Mouse (Mus musculus) embryonic facial prominence, embryonic 15.5 days (tissue): Measurements from ENCODE around the gene Gdf15. TPM values are rescaled to one million over a fixed set of nuclear protein-coding genes. Genes with fewer than 3 reads are reported as not detected.
A peak's percentile ranks its signal among the peaks of the same experiment; 100 is the strongest.

Experiments
- ATAC-seq: fragments of 200-750 bp; cut with Nextera tagmentation; 2 replicates; pipeline ENCODE4 v1.8.0; 2017; ENCODE audit warnings: low read depth, moderate TSS enrichment; ENCODE audit not compliant: insufficient number of reproducible peaks, low FRiP score, low TSS enrichment
- H3K27ac ChIP-seq: fragments of 300-500 bp; sonication (generic); replicated peaks from 2 replicates; pipeline ENCODE4 v1.5.1; 2015; ENCODE audit warnings: mild to moderate bottlenecking, inconsistent platforms
- H3K27me3 ChIP-seq: fragments of 300-500 bp; sonication (generic); 2 replicates; pipeline ENCODE4 v1.6.1; 2015; ENCODE audit warnings: inconsistent platforms
- H3K36me3 ChIP-seq: fragments of 300-500 bp; sonication (generic); 2 replicates; pipeline ENCODE4 v1.6.1; 2015; ENCODE audit warnings: mild to moderate bottlenecking, inconsistent platforms
- H3K4me1 ChIP-seq: fragments of 300-500 bp; sonication (generic); 2 replicates; pipeline ENCODE4 v1.6.1; 2015; ENCODE audit warnings: inconsistent platforms
- H3K4me2 ChIP-seq: fragments of 300-500 bp; sonication (generic); replicated peaks from 2 replicates; pipeline ENCODE4 v1.6.1; 2015; ENCODE audit warnings: mild to moderate bottlenecking, inconsistent platforms
- H3K4me3 ChIP-seq: fragments of 300-500 bp; sonication (generic); replicated peaks from 2 replicates; pipeline ENCODE4 v1.5.1; 2015; ENCODE audit warnings: mild to moderate bottlenecking, inconsistent platforms
- H3K9ac ChIP-seq: fragments of 300-500 bp; sonication (generic); 2 replicates; pipeline ENCODE4 v1.6.1; 2015; ENCODE audit warnings: inconsistent platforms
- H3K9me3 ChIP-seq: fragments of 300-500 bp; sonication (generic); replicated peaks from 2 replicates; pipeline ENCODE4 v1.6.1; 2016; ENCODE audit warnings: inconsistent platforms
- WGBS: fragments of 180-500 bp; shearing (Covaris S2); methylation state at CpG from one replicate; pipeline ENCODE4 v1.1.7; 2015; 5-methylcytosine and 5-hydroxymethylcytosine counted together
- polyA plus RNA-seq: library from polyadenylated mRNA; unstranded; fragments of >200 nt; fragmentation: Nextera tagmentation; extraction: Ambion mirVana; gene quantifications from 2 replicates; pipeline ENCODE4 v1.2.1, GENCODE M21; 2015

Gdf15 gene
- polyA plus RNA-seq = 0.16 TPM in 2 replicates

DNA sequence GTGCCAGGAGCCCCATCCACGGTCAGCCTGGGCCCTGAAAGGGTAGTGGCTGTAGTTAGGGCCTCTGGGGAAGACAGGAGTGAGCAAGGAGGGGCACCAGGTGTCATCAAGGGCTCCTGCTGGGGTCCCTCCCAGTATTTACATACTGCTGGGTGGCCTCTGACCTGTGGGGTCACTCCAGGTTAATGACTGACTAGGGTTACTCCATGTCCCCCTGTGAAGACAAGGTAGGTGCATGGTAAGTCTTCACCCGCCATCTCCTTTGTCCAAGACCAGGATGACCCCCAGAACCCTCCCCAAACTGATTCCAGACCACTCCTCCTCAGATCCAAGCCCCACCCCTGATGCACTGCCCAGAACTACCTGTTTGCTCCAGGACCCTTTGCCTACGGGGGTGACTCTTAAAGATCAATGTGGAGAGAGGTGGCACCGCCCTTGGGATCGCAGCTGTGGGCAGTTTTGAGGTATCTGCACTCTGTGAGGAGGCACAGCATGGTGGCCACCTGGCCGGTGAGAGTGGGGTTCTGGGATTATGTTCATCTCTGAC is at the start of gene Gdf15:
Gene Gdf15, minus strand, starts transcription at position 111 of the 547 bp plus-strand sequence.
- Histone ChIP-seq H3K36me3 (no peaks in the 10 kb centered on the region), H3K27me3 (peaks cover 11% of the 10 kb centered on the region), H3K4me3 (no peak within 1 kb of the TSS), H3K4me1 (peaks cover 31% of the 10 kb centered on the region), H3K4me2 (peak within 1 kb of the TSS; percentile 15; the same call in 1 of the 2 replicates), H3K9me3 (no peaks in the 10 kb centered on the region), H3K9ac (no peak within 1 kb of the TSS), H3K27ac (no peak within 1 kb of the TSS)
- 67% methylated on average over 6 of the region's 6 CpGs for WGBS
- no peak for ATAC-seq

GRCm38 (mm10) chr8:70681410-70681809 is 49.2 kb upstream of the Gdf15 start:
- Histone ChIP-seq H3K9ac (no peak overlapping the region), H3K36me3 (peaks cover 30% of the 10 kb centered on the region), H3K27ac (peak overlapping the region; percentile 69), H3K4me2 (no peak overlapping the region), H3K4me1 (peaks cover 22% of the 10 kb centered on the region), H3K27me3 (no peaks in the 10 kb centered on the region), H3K4me3 (no peak overlapping the region), H3K9me3 (no peaks in the 10 kb centered on the region)
- WGBS = 49% methylated on average over 3 of the region's 3 CpGs
- ATAC-seq = no peak

- peaks cover 26% of the 10 kb centered on the region for H3K4me1 ChIP-seq
- WGBS = 67% methylated on average over 3 of the region's 3 CpGs
- no peak overlapping the region for H3K9ac ChIP-seq
- H3K36me3 ChIP-seq = peaks cover 30% of the 10 kb centered on the region
- ATAC-seq = no peak
- H3K27ac ChIP-seq = 0 out of 2 replicates have a peak overlapping the region, but pooled peaks have one; percentile 0
- H3K9me3 ChIP-seq = no peaks in the 10 kb centered on the region
- H3K27me3 ChIP-seq = no peaks in the 10 kb centered on the region
- H3K4me3 ChIP-seq = no peak overlapping the region
- H3K4me2 ChIP-seq = no peak overlapping the region
These were observed 47.8 kb upstream of the Gdf15 start for GRCm38 (mm10) chr8:70680039-70680438.

- no peak overlapping the region; the same call in 1 of the 2 replicates for H3K27ac ChIP-seq
- no peak for ATAC-seq
- peaks cover 30% of the 10 kb centered on the region for H3K36me3 ChIP-seq
- no peak overlapping the region for H3K4me2 ChIP-seq
- H3K4me1 ChIP-seq = peaks cover 30% of the 10 kb centered on the region
- 81% methylated on average over 4 of the region's 4 CpGs for WGBS
- no peak overlapping the region for H3K4me3 ChIP-seq
- no peaks in the 10 kb centered on the region for H3K27me3 ChIP-seq
- no peak overlapping the region for H3K9ac ChIP-seq
- no peaks in the 10 kb centered on the region for H3K9me3 ChIP-seq
These were observed 47.1 kb upstream of the Gdf15 start for GRCm38 (mm10) chr8:70679404-70679803.

DNA sequence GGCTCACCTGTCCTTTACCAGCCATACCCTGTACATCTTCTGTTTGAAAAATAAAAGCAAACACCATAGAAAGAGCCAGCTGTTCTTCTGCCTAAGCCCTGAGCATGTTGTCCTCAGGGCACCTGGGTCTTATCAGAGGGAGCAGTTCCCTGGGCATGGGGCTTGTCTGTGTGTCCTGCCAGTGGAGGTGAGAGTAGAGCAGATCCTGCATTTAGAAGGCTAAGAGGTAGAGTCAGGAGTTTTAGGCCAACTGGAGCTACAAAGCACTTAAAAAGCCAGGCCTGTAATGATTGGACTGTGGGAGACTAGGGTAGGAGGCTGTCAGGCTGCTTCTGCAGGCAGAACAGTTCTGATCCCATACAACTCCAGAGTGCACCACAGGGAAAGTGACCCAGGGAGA is 46.4 kb upstream of the Gdf15 start:
- Histone ChIP-seq H3K4me2 (no peak overlapping the region), H3K27ac (no peak overlapping the region), H3K9me3 (no peaks in the 10 kb centered on the region), H3K9ac (no peak overlapping the region), H3K4me3 (no peak overlapping the region), H3K4me1 (peaks cover 33% of the 10 kb centered on the region), H3K27me3 (no peaks in the 10 kb centered on the region), H3K36me3 (peaks cover 30% of the 10 kb centered on the region)
- ATAC-seq = no peak

DNA sequence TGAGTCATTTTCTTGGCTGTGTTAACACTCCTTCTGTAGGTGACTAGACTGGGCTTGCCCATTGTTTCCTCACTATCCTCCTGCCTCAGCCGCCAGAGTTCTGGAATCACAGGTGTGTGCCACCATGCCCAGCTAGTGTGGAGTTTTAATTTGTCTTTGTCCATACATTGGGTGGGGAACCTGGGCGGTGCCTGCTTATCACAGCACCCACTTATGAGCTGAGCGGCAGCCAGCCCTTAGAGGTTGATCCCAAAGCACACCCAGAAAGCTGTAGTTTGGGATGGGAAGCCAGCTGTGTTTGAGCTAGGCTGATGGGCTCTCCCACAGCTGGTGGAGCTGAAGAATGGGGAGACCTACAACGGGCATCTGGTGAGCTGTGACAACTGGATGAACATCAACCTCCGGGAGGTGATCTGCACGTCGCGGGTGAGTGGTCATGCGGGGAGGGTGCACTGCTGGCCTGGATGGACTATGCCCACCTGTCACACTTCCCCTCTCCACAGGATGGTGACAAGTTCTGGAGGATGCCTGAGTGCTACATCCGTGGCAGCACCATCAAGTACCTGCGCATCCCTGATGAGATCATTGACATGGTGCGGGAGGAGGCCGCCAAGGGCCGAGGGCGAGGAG is 45.3 kb upstream of the Gdf15 start:
- Histone ChIP-seq H3K9me3 (no peaks in the 10 kb centered on the region), H3K9ac (no peak overlapping the region), H3K27me3 (no peaks in the 10 kb centered on the region), H3K4me3 (no peak overlapping the region), H3K36me3 (peaks cover 30% of the 10 kb centered on the region), H3K4me1 (peaks cover 33% of the 10 kb centered on the region), H3K4me2 (no peak overlapping the region), H3K27ac (no peak overlapping the region)
- no peak for ATAC-seq
- WGBS = 91% methylated on average over 15 of the region's 15 CpGs

GRCm38 (mm10) chr8:70675336-70675735 is 43.1 kb upstream of the Gdf15 start:
- H3K4me1 ChIP-seq = peaks cover 27% of the 10 kb centered on the region
- 94% methylated on average over 1 of the region's 1 CpGs for WGBS
- H3K4me3 ChIP-seq = no peak overlapping the region
- H3K27me3 ChIP-seq = no peaks in the 10 kb centered on the region
- H3K27ac ChIP-seq = peak overlapping the region; percentile 96; the same call in 1 of the 2 replicates
- no peaks in the 10 kb centered on the region for H3K9me3 ChIP-seq
- H3K9ac ChIP-seq = no peak overlapping the region
- H3K36me3 ChIP-seq = peaks cover 30% of the 10 kb centered on the region
- ATAC-seq = no peak
- H3K4me2 ChIP-seq = no peak overlapping the region

DNA sequence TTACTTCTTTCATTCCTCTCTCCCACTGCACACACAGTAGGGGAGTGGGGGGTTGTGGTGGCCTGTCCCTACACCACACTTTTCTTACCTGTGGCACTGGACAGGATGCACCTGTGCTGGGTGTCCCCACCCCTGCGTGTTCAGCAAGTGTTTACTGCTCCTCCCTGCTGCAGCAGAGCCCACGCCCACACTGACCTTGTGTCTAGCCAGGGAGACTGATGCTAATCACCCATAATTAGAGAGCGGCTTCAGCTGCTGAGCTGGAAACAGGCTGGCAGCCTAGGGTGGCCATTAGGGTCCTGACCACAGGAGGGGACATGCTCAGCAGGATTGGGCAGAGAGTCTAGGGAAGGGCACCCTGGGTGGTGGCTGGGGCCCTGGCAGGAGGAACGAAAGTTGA is 42.5 kb upstream of the Gdf15 start:
- H3K4me3 ChIP-seq = peak overlapping the region; percentile 79; the same call in 1 of the 2 replicates
- H3K9me3 ChIP-seq = no peaks in the 10 kb centered on the region
- ATAC-seq = no peak
- 60% methylated on average over 4 of the region's 4 CpGs for WGBS
- 0 out of 2 replicates have a peak overlapping the region, but pooled peaks have one; percentile 50 for H3K9ac ChIP-seq
- peak overlapping the region; percentile 63; the same call in 1 of the 2 replicates for H3K4me2 ChIP-seq
- no peaks in the 10 kb centered on the region for H3K27me3 ChIP-seq
- H3K27ac ChIP-seq = peak overlapping the region; percentile 96
- peaks cover 27% of the 10 kb centered on the region for H3K4me1 ChIP-seq
- peaks cover 26% of the 10 kb centered on the region for H3K36me3 ChIP-seq

DNA sequence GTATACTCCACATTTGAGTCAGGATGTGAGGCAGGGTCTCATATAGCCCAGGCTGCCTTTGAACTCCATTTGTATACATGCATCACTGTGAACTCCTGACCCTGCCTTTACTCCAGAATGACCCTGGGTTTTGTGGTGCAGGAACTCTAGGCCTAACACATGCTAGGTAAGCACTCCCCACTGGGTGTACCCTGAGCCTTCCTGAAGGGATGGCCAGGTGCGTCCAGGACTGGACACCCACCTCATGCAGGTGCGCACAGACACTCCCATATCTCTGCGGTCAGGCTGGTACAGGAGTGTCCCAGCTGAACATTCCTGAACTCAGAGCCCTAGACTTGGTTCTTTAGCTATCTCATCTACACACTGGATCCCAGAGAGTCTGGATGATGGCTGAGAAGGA is 41.9 kb upstream of the Gdf15 start:
- no peak for ATAC-seq
- WGBS = 83% methylated on average over 3 of the region's 3 CpGs

DNA sequence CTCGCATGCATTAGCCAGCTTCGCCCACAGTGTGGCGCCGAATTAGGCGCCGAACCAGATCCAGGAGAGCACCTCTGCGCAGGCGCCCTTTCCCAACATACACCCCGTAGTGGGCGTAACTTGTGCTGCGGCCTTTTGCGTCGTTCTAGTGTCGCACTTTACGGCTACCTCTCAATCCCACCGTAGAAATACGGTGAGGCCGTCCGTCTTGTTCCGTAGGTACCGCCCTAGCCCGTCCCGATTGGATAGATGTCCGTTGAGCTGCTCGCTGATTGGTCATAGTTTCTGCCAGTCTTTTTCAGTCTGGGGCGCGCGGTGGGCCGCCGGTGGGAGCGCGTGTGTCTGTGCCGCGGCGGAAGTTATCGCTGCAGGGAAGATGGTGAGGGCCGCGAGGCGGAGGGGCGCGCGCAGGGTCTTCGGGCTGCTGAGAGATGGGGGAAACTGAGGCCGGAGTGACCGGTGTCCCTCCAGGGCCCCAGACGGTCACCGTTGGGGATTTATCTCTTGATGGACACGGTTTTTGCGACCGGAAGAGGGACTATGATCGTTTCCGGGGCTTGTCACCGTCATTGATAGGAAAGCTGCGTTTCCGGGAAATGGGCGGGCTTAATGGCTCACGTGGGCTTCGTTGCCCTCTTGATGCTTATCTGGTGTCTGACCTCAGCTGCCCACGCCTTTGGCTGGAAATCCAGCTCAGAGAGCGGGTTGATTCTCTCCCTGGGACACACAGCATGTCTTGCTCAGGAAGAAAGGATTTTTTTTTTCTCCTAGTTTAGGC is 41.0 kb upstream of the Gdf15 start, which contains the start of gene Lsm4:
Gene Lsm4, plus strand, starts transcription at position 170 of the 778 bp plus-strand sequence.
- Histone ChIP-seq H3K4me2 (peak within 1 kb of the TSS; percentile 63), H3K4me1 (peaks cover 27% of the 10 kb centered on the region), H3K27ac (peak within 1 kb of the TSS; percentile 96), H3K36me3 (peaks cover 11% of the 10 kb centered on the region; the same call in 1 of the 2 replicates), H3K9ac (peak within 1 kb of the TSS; percentile 50), H3K9me3 (no peaks in the 10 kb centered on the region), H3K27me3 (no peaks in the 10 kb centered on the region), H3K4me3 (peak within 1 kb of the TSS; percentile 79)
- WGBS = under 1% methylated on average over 60 of the region's 60 CpGs
- ATAC-seq = peak; percentile 97

More for the DNA sequence above, 41.9 kb upstream of the Gdf15 start:
- H3K27me3 ChIP-seq = no peaks in the 10 kb centered on the region
- H3K9ac ChIP-seq = peak overlapping the region; percentile 50
- no peaks in the 10 kb centered on the region for H3K9me3 ChIP-seq
- peak overlapping the region; percentile 63 for H3K4me2 ChIP-seq
- peak overlapping the region; percentile 79 for H3K4me3 ChIP-seq
- H3K4me1 ChIP-seq = peaks cover 27% of the 10 kb centered on the region
- peak overlapping the region; percentile 96 for H3K27ac ChIP-seq
- H3K36me3 ChIP-seq = peaks cover 19% of the 10 kb centered on the region
